Mouse (Mus musculus) kidney, adult 18-20 months (tissue): ENCODE measurements around the gene Gngt2.

Source experiments
- DNase-seq: peaks from one replicate; pipeline ENCODE4 v3.0.0; 2021

The Gngt2 gene

GRCm38 (mm10) chr11:95837059-95837458 is at the start of gene Gngt2:
Gene Gngt2 (plus strand): TSS chr11:95837216.
- peak; percentile 91 for DNase-seq

GRCm38 (mm10) chr11:95789451-95789891 is 47.5 kb upstream of the Gngt2 start:
- no peak for DNase-seq

- no peak for DNase-seq
Observed at GRCm38 (mm10) chr11:95791787-95792186, 45.2 kb upstream of the Gngt2 start.

GRCm38 (mm10) chr11:95792950-95793509 is 44.0 kb upstream of the Gngt2 start:
- DNase-seq, result no peak

GRCm38 (mm10) chr11:95794201-95794600 is 42.8 kb upstream of the Gngt2 start:
- no peak for DNase-seq

GRCm38 (mm10) chr11:95795582-95795981 is 41.4 kb upstream of the Gngt2 start:
- no peak for DNase-seq

- no peak for DNase-seq
Observed at GRCm38 (mm10) chr11:95805010-95805409, 32.0 kb upstream of the Gngt2 start.

GRCm38 (mm10) chr11:95805527-95805926 is 31.5 kb upstream of the Gngt2 start:
- DNase-seq, result no peak

- DNase-seq, result no peak
Observed at GRCm38 (mm10) chr11:95807884-95808283, 29.1 kb upstream of the Gngt2 start.

GRCm38 (mm10) chr11:95808448-95809011 is 28.5 kb upstream of the Gngt2 start:
- DNase-seq, result no peak

- no peak for DNase-seq
Observed at GRCm38 (mm10) chr11:95809603-95810002, 27.4 kb upstream of the Gngt2 start.

- no peak for DNase-seq
Observed at GRCm38 (mm10) chr11:95810828-95811227, 26.2 kb upstream of the Gngt2 start.

- DNase-seq, result no peak
Observed at GRCm38 (mm10) chr11:95811741-95812140, 25.3 kb upstream of the Gngt2 start.

GRCm38 (mm10) chr11:95812224-95812623 is 24.8 kb upstream of the Gngt2 start:
- DNase-seq, result no peak

GRCm38 (mm10) chr11:95814101-95814500 is 22.9 kb upstream of the Gngt2 start:
- no peak for DNase-seq

GRCm38 (mm10) chr11:95814857-95815256 is 22.2 kb upstream of the Gngt2 start:
- DNase-seq, result no peak

- no peak for DNase-seq
Observed at GRCm38 (mm10) chr11:95815412-95815811, 21.6 kb upstream of the Gngt2 start.

GRCm38 (mm10) chr11:95819138-95819537 is 17.9 kb upstream of the Gngt2 start:
- DNase-seq, result no peak

- DNase-seq, result no peak
Observed at GRCm38 (mm10) chr11:95821511-95821910, 15.5 kb upstream of the Gngt2 start.

- no peak for DNase-seq
Observed at GRCm38 (mm10) chr11:95822437-95822836, 14.6 kb upstream of the Gngt2 start.

- peak; percentile 92 for DNase-seq
Observed at GRCm38 (mm10) chr11:95824071-95824876, 12.7 kb upstream of the Gngt2 start, which contains the start of gene Phospho1. Gene Phospho1 (plus strand): TSS chr11:95824499.

GRCm38 (mm10) chr11:95824877-95825243 is 12.2 kb upstream of the Gngt2 start:
- DNase-seq, result peak; percentile 40

- peak; percentile 2 for DNase-seq
Observed at GRCm38 (mm10) chr11:95825625-95826024, 11.4 kb upstream of the Gngt2 start.
